Comparison of ENCODE assay signal across 12 mouse cellular contexts in the genomic region with DNA sequence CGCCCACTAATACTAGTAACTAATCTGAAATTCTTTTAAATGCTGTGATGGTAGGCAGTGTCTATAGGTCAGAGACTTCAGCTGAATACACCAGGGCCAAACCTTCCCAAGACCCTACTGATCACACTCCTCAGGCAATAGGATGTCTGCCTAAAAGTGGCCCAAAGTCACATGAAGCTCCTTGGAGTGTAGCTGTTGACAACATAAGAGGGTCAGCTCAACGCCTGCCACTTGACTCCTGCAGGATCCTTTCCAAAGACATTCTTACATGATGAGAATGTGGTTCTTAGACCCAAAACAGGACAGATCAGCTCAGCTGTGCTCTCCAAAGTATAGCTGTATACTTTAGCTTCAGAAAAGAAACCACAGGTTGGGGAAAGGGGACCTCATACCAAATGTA.
"Had no signal": no experiment of that assay in that cellular context is flagged by ENCODE, and none has a peak within 500 bp of the region (broad histone marks: within the 10 kb centered on the region; RNA-seq: fewer than 3 reads in every experiment).

No protein-coding gene starts in this region.

- H3K27me3 ChIP-seq: liver, embryonic 15.5 days; midbrain, embryonic 12.5 days; neural tube, embryonic 13.5 days had no signal

- DNase-seq: kidney, postnatal 10 days; retina, postnatal 1 day; right cerebral cortex, postnatal 4 days; spleen, adult 18-20 months; thymus, postnatal 36 days had no signal

- H3K4me3 ChIP-seq: limb, embryonic 10.5 days; liver, embryonic 15.5 days; midbrain, embryonic 12.5 days; neural tube, embryonic 13.5 days had no signal

- H3K9me3 ChIP-seq: limb, embryonic 10.5 days; liver, embryonic 15.5 days; midbrain, embryonic 12.5 days; neural tube, embryonic 13.5 days had no signal

- H3K9ac ChIP-seq: liver, embryonic 15.5 days; midbrain, embryonic 12.5 days; neural tube, embryonic 13.5 days had no signal

- H3K4me1 ChIP-seq: limb, embryonic 10.5 days had no signal

- H3K27ac ChIP-seq: hindbrain, postnatal 0 days; limb, embryonic 10.5 days; liver, embryonic 15.5 days; midbrain, embryonic 12.5 days; neural tube, embryonic 13.5 days had no signal

- H3K4me2 ChIP-seq: liver, embryonic 11.5 days; liver, embryonic 15.5 days; midbrain, embryonic 12.5 days; neural tube, embryonic 13.5 days had no signal

- ATAC-seq: hindbrain, postnatal 0 days; midbrain, embryonic 16.5 days had no signal
